Mouse (Mus musculus) heart, postnatal 0 days (tissue): Measurements from ENCODE around the gene Parp12.

Experiments used
- CTCF ChIP-seq: IDR thresholded peaks from 2 replicates; pipeline ENCODE4 v1.5.1; 2016; ENCODE audit warnings: antibody characterized with exemption, control low read depth, low read depth
- EP300 ChIP-seq: IDR thresholded peaks from 2 replicates; pipeline ENCODE4 v1.6.1; 2016; ENCODE audit warnings: antibody characterized with exemption, low read depth

DNA sequence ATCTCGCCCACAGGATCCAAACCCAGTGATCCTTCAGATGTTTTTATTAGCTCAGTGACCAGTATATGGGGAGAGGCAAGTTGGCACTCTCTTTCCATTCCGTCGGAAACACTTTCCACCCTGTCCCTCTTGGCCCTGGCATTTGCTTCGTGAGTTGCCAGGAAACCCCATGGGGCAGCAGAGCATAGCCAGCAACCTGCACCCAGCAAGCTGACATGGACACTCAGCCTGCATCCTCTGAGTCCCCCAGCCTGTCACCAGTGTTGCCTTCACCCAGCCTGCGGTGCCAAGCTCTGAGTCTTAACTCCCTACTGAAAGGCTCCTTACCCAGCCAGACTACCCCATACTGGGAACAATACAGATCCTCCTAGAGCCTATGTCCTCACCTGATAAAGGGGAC lies 69.0 kb downstream of the Parp12 start:
- TF ChIP-seq CTCF (no peak), EP300 (no peak)
